Mouse (Mus musculus): ENCODE results near the gene Bik. TPM values are rescaled to one million over a fixed set of nuclear protein-coding genes. Genes with fewer than 3 reads are reported as not detected.

Gene Bik
- polyA plus RNA-seq, 1 experiment: 6.5 TPM

DNA sequence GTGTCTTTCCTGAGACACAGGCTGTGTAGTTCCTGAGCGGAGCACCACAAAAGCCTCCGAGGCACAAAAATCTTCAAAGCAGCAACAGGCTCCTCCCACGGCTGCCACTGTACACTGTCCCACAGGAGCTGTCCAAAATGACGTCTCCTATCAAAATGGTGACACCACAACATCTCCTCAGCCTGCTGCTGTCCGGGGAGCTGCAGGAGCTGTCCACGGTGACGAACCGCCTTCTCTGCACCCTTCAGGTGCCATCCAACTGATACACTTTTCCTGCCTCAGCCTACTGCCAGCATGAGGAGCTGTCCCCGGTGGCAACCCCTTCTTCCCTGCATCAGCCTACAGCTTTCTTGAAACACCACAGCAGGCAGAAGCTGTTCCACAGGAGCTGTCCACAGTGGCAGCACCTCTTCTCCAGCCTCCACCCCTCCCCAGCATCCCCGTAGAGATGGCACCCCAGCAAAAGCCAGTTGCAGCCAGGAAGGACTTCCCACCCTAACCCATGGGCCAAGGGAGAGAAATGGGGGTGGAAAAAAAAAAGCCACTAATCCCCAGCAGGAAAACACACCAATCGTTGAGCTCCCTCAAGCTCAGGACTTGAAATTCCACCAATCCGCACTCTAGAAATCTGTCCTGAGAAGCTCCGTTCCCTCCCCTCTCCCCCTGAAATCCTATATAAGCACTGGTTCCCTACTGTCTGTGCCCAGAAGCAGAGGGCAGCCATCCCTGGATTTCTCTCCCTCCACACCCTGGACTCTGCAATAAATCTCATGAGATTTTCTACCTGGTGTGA lies 14.0 kb upstream of the Bik start:
- no peak for DNase-seq (ENCODE audit: low read depth)

- no peak for DNase-seq (ENCODE audit: low read depth)
These were observed 11.6 kb upstream of the Bik start for GRCm38 (mm10) chr15:83515018-83515417.

DNA sequence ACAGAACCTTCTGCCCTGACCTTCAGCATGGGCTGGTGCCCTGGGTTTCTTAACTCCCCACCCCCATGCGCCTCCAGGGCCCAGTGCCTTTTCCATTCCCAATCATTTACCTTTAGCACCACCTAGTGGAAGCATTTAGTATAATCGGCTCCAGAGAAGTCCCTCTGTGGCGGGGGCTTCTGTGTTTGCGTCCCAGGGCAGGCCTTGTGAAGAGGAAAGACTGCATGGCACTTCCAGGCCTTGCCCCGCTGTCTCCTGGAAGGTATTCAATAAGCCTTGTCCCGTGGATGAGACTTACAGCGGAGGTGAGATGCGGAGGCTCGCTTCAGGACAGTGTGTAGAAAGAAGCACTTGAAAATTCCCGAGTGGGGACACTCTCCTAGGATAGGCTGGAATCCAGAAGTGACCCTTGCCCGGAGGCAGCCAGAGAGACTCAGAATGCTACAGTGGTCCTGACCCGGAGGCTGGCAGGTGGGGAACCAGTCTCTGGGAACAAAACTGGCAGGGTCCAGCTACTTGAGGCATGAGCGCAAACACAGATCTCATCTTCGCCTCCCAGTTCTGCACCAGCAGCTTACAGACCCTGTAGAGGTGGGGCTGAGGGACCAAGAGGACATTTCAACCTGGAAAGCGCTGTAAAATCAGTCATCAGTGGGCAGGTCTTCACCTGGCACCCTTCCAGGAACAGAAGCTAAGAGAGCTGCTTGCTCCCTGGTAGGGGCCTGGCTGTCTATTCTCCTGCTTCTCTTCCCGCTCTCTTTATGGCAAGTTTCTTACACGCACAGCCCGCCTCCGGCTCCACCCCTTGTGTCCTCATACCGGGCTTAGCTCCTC lies 8.2 kb upstream of the Bik start:
- no peak for DNase-seq (ENCODE audit: low read depth)

DNA sequence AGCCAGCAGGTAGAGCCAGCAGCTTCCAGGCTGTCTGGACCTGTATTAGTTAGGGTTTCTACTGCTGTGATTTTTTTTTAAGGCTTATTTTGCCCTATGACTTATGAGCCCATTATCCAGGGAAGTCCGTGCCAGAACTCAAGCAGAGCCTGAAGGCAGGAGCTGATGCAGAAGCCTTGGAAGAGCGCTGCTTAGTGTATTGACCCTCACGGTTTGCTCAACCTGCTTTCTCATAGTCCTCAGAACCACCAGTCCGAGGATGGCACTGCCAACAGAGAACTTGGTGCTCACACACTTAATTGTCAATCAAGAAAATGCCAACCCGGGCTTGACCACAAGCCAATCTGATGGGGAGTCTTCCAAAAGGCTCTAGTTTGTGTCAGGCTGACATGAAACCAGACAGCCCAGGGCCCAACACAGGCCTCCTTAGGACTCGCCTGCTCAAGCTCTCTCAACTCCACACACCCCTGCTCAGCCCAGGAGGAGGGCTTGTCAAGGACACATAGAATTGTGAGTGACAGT lies 5.7 kb upstream of the Bik start:
- DNase-seq (ENCODE audit: low read depth): peak; percentile 93

- DNase-seq (ENCODE audit: low read depth): no peak
These were observed 3.5 kb upstream of the Bik start for GRCm38 (mm10) chr15:83523196-83523595.

GRCm38 (mm10) chr15:83523638-83524332 lies 2.9 kb upstream of the Bik start:
- DNase-seq (ENCODE audit: low read depth): no peak

DNA sequence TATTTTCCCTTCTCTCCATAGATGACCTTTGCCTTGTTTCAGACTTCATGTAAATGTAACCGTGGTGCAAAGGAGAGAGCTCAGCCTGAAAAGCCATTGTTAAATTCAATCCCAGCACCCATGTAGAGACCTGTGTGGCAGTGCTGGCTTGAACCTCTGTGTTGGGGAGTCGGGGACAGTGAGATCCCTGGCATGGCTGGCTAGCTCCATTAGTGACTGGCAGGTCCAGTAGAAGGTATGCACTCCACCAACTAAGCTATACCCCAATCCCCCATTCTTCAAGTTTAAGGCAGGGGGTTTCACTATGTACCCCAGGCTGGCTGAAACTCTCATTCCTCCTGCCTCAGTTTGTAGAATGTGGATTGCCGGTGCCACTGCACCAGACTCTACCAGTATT lies 2.3 kb upstream of the Bik start:
- DNase-seq (ENCODE audit: low read depth): no peak

DNA sequence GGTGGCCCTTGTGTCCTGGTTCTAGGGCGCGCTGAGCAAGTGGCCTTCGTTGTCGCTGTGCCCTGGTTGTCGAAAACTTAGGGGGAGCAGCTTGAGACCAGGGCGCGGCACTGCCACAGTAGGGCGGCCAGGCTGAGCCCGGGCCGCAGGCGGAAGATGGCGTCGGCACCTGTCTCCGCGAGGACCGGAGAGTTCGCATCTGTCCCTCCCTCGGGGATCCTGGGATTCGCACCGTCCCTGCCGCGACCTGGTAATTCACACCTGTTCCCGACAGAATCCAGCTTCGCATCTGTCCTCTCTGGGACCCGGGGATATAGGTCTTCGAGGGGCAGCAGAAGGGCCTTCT lies 403 bp downstream of the Bik start:
- DNase-seq (ENCODE audit: low read depth): no peak

DNA sequence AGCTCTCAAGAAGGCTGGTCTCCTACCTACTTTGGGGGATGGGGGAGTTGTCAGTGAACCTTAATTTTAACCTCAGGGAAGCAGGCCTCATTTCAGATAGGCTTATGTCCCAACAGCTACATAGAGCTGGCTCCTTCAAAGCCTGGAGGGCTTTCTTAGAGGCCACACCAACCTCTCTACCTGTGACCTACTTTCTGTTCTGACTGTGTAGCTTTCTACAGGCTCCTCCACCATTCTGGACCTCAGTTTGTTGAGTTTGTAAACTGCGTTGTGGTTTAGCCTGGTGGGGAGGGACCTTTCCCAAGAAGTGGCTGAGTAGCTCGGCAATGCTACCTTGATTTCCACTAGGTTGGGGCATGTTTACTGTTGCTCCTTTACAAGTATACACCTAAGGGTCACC lies 1.1 kb downstream of the Bik start:
- DNase-seq (ENCODE audit: low read depth): no peak

GRCm38 (mm10) chr15:83528892-83529291 lies 2.2 kb downstream of the Bik start:
- DNase-seq (ENCODE audit: low read depth): no peak

DNA sequence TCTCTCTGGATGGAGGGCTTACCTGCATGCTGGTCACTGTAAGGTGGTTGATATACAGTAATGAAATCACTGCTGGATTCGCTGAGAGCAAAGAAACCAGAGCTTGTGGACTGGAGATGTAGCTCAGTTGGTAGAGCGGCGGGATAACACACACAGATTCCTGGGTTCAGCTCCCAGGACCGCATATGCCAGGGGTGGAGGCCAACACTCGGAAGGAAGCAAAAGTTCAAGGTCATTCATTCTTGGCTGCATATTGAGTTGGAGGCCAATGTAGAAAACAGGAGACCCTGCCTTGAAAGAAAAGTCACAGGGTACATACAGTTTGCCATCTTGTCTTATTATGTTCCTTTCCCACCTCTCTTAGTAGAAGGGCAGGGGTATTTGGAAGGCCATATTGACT lies 3.1 kb downstream of the Bik start:
- DNase-seq (ENCODE audit: low read depth): no peak

GRCm38 (mm10) chr15:83530233-83530632 lies 3.6 kb downstream of the Bik start:
- no peak for DNase-seq (ENCODE audit: low read depth)

DNA sequence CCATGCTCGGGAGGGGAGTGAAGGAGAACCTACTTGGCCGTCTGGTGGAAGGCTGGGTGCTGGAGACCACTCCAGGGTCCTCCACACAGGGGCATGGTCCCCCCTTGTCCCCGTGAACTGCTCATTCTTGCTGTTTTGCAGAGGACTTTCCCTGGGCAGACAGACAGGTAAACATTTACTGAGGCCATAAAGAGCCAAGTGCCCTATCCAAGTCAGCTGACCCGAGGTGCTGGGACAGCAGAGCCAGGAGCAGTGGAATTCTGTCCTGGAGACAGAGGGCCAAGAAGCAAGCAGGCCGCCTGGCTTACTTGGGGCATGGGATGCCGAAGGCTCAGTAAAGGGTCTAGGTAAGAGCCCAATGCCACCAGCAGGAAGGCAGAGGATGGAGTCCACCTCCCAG lies 4.0 kb downstream of the Bik start:
- no peak for DNase-seq (ENCODE audit: low read depth)

GRCm38 (mm10) chr15:83531961-83532469 lies 5.4 kb downstream of the Bik start:
- DNase-seq (ENCODE audit: low read depth): no peak

DNA sequence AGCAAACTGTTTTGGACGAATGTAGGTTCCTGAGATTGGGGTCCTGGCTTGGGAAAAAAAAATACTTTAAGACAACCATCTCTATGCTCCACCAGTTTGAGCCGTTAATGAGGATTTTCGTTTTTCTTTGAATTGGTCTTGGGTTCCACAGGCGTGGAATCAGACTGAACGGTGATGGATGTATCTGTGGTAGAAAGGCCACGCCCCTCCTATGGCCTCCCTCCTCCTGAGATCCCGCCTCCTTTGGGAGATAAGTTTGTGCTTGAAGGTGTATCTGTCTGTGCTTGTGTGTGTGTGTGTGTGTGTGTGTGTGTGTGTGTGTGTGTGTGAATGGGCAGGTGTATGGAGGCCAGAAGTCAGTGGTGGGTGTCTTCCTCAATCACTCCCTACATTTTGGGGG lies 5.9 kb downstream of the Bik start:
- no peak for DNase-seq (ENCODE audit: low read depth)

DNA sequence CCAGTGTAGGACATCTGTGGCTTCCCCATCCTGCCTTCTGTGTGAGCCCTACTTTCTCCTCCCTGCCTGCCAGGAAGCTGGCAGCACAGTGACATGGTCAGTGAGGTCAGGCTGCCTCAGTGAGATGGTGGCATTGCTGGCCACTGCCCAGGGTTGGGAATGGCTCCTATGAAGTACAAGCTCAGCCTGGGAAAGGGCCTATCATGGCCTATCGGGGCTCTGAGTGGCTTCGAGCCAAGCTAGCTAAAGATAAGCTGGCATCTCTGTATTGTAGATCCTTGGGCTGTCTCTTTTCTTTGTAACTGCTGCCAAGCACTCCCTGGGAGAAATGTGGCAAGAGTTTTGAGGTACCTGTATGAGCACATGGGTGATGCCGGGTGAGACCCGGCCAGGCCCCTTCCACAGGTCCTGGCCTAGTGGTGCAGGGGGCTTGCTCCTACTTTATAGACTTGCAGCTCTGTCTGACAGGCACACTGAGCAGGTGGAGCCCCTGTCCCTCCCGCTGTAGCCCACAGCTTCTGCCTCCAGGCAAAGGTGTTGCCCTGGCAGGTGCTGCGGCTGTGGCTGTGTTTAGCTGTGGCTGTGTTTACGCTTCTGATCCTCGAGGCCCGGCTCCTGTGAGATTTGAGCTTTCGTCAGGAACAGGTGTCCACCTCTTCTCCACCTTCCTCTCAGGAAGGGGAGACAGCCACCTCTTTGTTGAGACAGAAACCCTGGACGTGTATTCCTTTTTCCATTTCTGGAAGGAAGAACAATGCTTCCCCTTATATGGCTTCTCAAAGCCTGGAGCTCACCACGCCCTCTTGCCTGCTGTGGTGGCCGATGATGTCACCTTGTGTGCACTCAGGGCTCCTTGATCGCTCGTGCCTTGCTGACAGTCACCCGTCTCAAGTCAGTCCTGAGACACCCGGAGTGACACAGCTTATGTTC lies 8.6 kb downstream of the Bik start:
- no peak for DNase-seq (ENCODE audit: low read depth)

- no peak for DNase-seq (ENCODE audit: low read depth)
These were observed 9.2 kb downstream of the Bik start for GRCm38 (mm10) chr15:83535890-83536231.

DNA sequence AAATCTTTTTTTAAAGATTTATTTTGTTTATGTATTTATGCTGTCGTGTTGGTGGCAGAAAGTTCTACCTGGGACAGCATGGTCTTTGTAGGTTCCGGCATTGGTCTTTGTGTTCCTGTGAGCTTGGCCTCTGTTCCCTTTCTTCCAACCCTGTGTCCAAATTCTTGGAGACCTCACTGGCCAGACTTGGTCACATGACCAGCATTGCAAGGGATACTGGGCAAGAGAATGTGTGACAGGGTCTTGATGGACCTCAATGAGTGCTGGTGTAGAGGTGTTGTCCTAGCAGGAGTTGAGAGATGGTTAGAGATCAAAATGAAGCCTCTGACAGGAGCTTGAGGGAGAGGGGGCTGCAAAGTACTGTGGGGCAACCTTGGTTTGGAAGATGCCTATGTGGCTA lies 12.2 kb downstream of the Bik start:
- no peak for DNase-seq (ENCODE audit: low read depth)

GRCm38 (mm10) chr15:83539905-83540304 lies 13.2 kb downstream of the Bik start:
- DNase-seq (ENCODE audit: low read depth): no peak

DNA sequence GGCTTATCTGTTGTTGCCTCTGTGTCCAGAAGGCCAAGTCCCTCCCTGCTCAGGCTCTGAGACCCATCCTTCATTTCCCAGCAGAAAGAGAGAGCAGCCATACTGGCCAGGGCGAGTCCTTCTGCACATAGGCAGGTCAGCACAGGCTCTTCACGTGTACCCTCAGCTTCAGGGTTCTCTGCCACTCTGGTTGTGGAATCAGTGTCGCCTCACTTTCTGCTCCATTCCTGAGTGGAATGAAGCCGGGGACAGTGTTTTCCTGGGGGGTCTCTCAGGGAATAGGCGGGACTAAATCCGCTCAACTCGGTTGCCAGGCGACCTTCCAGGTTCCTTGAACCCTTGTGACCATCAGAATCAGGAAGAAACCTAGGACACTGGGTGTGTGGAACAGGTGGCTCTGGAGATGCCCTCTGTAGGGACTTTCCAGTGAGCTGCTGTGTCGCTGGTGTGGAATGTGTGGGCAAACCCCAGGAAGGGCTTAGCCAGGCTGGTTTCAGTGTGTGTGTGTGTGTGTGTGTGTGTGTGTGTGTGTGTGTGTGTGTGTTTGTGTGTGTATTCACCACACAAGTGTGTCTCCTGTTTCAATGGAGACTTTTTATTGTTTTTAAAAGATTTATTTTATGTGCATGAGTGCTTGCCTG lies 15.1 kb downstream of the Bik start:
- no peak for DNase-seq (ENCODE audit: low read depth)

- DNase-seq (ENCODE audit: low read depth): no peak
These were observed 19.4 kb downstream of the Bik start for GRCm38 (mm10) chr15:83546029-83546428.
